Mouse (Mus musculus) inflammation-experienced regulatory T-cells (primary cell): Measurements from ENCODE around the gene B3galt6. TPM values are rescaled to one million over a fixed set of nuclear protein-coding genes. Genes with fewer than 3 reads are reported as not detected.

Experiments used
- polyA plus RNA-seq, 2 experiments: library from polyadenylated mRNA; unstranded; fragments of 100-300 nt; shearing (Covaris generic); gene quantifications; one replicate each; pipeline ENCODE4 v1.2.1; 2017

The B3galt6 gene
- polyA plus RNA-seq, result 10 to 100 TPM; 10.8 to 17.6 TPM

DNA sequence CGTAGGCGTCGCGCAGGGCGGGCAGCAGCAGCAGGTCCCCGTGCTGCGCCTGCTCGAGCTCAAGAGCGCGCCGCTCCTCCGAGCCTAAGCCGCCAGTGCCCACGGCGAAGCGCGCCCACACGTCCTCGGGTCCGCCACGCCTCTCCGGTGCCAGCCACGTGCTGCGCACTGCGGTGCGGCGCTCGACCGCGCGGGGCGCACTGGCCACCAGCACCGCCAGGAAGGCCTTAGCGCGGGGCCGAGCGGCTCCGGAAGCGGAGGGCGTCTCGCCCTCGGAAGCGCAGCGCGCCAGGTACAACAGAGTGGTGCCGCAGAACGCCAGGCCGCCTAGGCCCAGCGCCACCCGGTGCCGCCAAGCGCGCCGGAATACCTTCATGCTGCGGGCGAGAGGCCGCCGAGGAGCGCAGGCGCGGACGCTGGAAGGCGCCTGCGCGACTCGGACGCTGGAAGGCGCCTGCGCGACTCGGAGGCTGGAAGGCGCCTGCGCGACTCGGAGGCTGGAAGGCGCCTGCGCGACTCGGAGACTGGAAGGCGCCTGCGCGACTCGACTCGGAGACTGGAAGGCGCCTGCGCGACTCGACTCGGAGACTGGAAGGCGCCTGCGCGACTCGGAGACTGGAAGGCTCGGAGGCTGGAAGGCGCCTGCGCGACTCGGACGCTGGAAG, at the start of gene B3galt6, which contains the start of gene Sdf4:
TSS of gene B3galt6 (minus strand) at position 409 of the 665 bp plus-strand sequence.
TSS of gene Sdf4 (plus strand) at position 632 of the 665 bp plus-strand sequence.

GRCm38 (mm10) chr4:156026013-156026412, 33.6 kb upstream of the B3galt6 start, which contains the start of gene Tnfrsf18:
Gene Tnfrsf18 (plus strand): TSS chr4:156026164.

DNA sequence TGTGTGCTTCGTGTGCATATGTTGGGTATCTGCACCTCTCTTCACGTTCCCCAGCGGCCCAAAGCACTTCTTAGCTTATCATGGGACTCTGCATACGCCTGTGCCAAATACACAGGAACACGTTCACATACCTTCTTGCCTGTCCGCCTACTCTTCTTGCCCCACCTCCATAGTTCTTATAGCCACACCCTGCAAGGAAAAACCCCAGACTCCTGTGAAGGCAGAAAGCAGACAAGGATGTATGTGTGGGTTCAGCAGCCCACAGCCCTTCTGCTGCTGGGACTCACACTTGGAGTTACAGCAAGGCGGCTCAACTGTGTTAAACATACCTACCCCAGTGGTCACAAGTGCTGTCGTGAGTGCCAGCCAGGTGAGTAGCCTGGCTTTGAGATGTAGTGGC, 21.2 kb upstream of the B3galt6 start, which contains the start of gene Tnfrsf4:
TSS of gene Tnfrsf4 (plus strand) at position 207 of the 400 bp plus-strand sequence.

DNA sequence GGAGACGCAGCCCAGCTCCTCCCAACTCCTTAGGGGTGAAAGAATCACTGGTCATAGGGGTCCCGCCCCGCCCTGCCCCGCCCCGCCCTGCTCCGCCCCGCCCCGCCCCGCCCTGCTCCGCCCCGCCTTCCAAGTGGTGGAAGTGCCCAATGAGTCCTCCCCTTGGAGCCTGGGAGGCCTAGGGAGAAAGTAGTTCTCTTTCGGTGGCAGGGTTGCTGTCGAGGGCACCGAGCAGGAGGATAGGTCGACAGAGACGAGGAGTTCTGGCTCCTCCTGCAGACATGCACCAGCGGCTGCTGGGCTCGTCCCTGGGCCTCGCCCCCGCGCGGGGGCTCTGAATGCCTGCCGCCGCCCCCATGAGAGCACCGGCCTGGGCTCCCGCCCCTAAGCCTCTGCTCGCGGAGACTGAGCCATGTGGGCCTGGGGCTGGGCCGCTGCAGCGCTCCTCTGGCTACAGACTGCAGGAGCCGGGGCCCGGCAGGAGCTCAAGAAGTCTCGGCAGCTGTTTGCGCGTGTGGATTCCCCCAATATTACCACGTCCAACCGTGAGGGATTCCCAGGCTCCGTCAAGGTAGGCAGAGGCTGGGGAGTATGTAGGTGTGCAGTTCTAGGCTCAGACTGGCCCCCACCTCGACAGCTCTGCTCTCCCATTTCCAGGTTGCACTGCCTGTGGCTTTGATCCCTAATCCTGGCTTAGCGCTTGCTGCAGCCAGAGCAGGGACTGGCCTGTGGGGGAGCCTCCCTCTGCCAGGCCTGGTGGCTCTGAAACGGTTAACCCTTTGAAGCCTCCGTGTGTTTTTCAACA, 30.1 kb downstream of the B3galt6 start, which contains the start of gene C1qtnf12:
TSS of gene C1qtnf12 (plus strand) at position 152 of the 805 bp plus-strand sequence.

GRCm38 (mm10) chr4:155943534-155944249, 48.8 kb downstream of the B3galt6 start, which contains the start of gene Ube2j2:
Gene Ube2j2 (plus strand): TSS chr4:155943831.

Other genes with a start within 250 kb of the B3galt6 start
- gene Atad3a, start 231.6 kb downstream of the B3galt6 start, polyA plus RNA-seq, result 10 to 100 TPM; 70.7 to 72.2 TPM
- gene Vwa1, start 218.0 kb downstream of the B3galt6 start, polyA plus RNA-seq, result 1 to 10 TPM in 1 of 2 experiments, under 1 TPM in 1; 0.25 to 2.2 TPM
- gene Tmem88b, start 206.8 kb downstream of the B3galt6 start, polyA plus RNA-seq, result under 1 TPM in 1 of 2 experiments, not detected in 1; 0.05 TPM
- 1 to 10 TPM in 1 of 2 experiments, not detected in 1; 2.5 TPM for gene Ankrd65, start 202.2 kb downstream of the B3galt6 start, polyA plus RNA-seq
- gene Mrpl20, start 189.8 kb downstream of the B3galt6 start, polyA plus RNA-seq, result 100 to 1,000 TPM; 104 to 112 TPM
- gene Ccnl2, start 180.2 kb downstream of the B3galt6 start, polyA plus RNA-seq, result 100 to 1,000 TPM; 255 to 303 TPM
- 100 to 1,000 TPM; 176 to 179 TPM for gene Aurkaip1, start 161.4 kb downstream of the B3galt6 start, polyA plus RNA-seq
- gene Mxra8, start 153.0 kb downstream of the B3galt6 start, polyA plus RNA-seq, result 10 to 100 TPM in 1 of 2 experiments, 1 to 10 TPM in 1; 2.9 to 10.7 TPM
- gene Dvl1, start 145.2 kb downstream of the B3galt6 start, polyA plus RNA-seq, result 10 to 100 TPM; 59.9 to 70.5 TPM
- gene Tas1r3, start 129.3 kb downstream of the B3galt6 start, polyA plus RNA-seq, result under 1 TPM; 0.62 to 0.66 TPM
- gene Cptp, start 123.2 kb downstream of the B3galt6 start, polyA plus RNA-seq, result 10 to 100 TPM; 13.5 to 14.5 TPM
- 100 to 1,000 TPM; 104 to 139 TPM for gene Ints11, start 123.1 kb downstream of the B3galt6 start, polyA plus RNA-seq
- 10 to 100 TPM; 32.2 to 57.2 TPM for gene Pusl1, start 100.9 kb downstream of the B3galt6 start, polyA plus RNA-seq
- 10 to 100 TPM; 17.8 to 23.6 TPM for gene Acap3, start 100.8 kb downstream of the B3galt6 start, polyA plus RNA-seq
- gene Ube2j2, start 48.8 kb downstream of the B3galt6 start, polyA plus RNA-seq, result 100 to 1,000 TPM; 125 to 168 TPM
- gene C1qtnf12, start 30.3 kb downstream of the B3galt6 start, polyA plus RNA-seq, result 10 to 100 TPM in 1 of 2 experiments, 1 to 10 TPM in 1; 6.2 to 22.9 TPM
- 100 to 1,000 TPM; 475 to 560 TPM for gene Sdf4, start 223 bp upstream of the B3galt6 start, polyA plus RNA-seq
- 1,000 to 10,000 TPM in 1 of 2 experiments, 100 to 1,000 TPM in 1; 285 to 1,118 TPM for gene Tnfrsf4, start 21.2 kb upstream of the B3galt6 start, polyA plus RNA-seq
- gene Tnfrsf18, start 33.5 kb upstream of the B3galt6 start, polyA plus RNA-seq, result 100 to 1,000 TPM; 452 to 977 TPM
- 1 to 10 TPM in 1 of 2 experiments, under 1 TPM in 1; 0.42 to 2.2 TPM for gene Ttll10, start 66.8 kb upstream of the B3galt6 start, polyA plus RNA-seq
- 10 to 100 TPM; 26.0 to 42.9 TPM for gene 9430015G10Rik, start 117.3 kb upstream of the B3galt6 start, polyA plus RNA-seq
- 1 to 10 TPM in 1 of 2 experiments, under 1 TPM in 1; 0.35 to 1.3 TPM for gene Rnf223, start 137.9 kb upstream of the B3galt6 start, polyA plus RNA-seq
- 1 to 10 TPM; 4.5 to 5.9 TPM for gene Agrn, start 204.8 kb upstream of the B3galt6 start, polyA plus RNA-seq
- 10 to 100 TPM; 34.0 to 41.3 TPM for gene Isg15, start 208.2 kb upstream of the B3galt6 start, polyA plus RNA-seq
- 10 to 100 TPM; 25.0 to 25.6 TPM for gene AW011738, start 210.7 kb upstream of the B3galt6 start, polyA plus RNA-seq
- 1 to 10 TPM; 1.2 to 2.4 TPM for gene Perm1, start 223.2 kb upstream of the B3galt6 start, polyA plus RNA-seq
- 10 to 100 TPM; 34.6 to 38.5 TPM for gene Plekhn1, start 242.2 kb upstream of the B3galt6 start, polyA plus RNA-seq
- 100 to 1,000 TPM; 124 to 157 TPM for gene Noc2l, start 243.4 kb upstream of the B3galt6 start, polyA plus RNA-seq